Mouse (Mus musculus) layer of hippocampus, adult 8-10 months (tissue): ENCODE measurements around the gene Nek8. TPM values are rescaled to one million over a fixed set of nuclear protein-coding genes. Genes with fewer than 3 reads are reported as not detected.
A peak's percentile ranks its signal among the peaks of the same experiment; 100 is the strongest.

Source experiments
- DNase-seq, 2 experiments: peaks; one replicate each; pipeline ENCODE4 v3.0.0; 2022; ENCODE audit warnings: low spot score in 2 of 2
- total RNA-seq, 4 experiments: library from RNA; stranded (reverse); gene quantifications; 2 replicates each; pipeline ENCODE4 v1.2.4; 2022

Nek8 gene
- total RNA-seq, 4 experiments from 2014 or later, result 3.0 to 3.5 (median 3.3) TPM

DNA sequence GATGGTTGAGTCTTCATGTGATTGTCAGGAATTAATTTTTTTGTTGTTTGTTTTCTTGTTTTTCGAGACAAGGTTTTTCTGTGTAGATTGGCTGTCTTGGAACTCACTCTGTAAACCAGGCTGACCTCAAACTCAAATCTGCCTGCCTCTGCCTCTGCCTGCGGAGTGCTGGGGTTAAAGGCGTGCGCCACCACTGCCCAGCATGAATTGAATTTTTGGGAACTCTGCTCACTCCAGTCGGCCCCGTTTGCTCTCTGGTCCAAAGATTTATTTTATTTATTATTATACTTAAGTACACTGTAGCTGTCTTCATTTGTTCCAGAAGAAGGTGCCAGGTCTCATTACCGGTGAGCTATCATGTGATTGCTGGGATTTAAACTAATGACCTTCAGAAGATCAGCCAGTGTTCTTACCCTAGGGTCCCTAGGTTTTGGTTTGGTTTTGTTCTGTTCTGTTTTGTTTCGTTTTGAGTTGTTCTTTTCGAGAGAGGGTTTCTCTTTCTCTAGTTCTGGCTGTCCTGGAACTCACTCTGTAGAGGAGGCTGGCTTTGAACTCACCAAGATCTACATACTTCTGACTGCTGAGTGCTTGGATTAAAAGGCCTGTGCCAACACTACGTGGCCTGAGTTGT lies 7.5 kb upstream of the Nek8 start:
- no peak for DNase-seq

- DNase-seq, result peak; percentile 87 to 90
Measured at GRCm38 (mm10) chr11:78182961-78183844, 6.7 kb upstream of the Nek8 start, which contains the start of gene Rpl23a. Gene Rpl23a (minus strand): TSS chr11:78183584.

GRCm38 (mm10) chr11:78182450-78182849 lies 6.0 kb upstream of the Nek8 start:
- no peak for DNase-seq

- DNase-seq, result no peak
Measured at GRCm38 (mm10) chr11:78181830-78182357, 5.4 kb upstream of the Nek8 start.

- DNase-seq, result no peak
Measured at GRCm38 (mm10) chr11:78180081-78180761, 3.7 kb upstream of the Nek8 start.

DNA sequence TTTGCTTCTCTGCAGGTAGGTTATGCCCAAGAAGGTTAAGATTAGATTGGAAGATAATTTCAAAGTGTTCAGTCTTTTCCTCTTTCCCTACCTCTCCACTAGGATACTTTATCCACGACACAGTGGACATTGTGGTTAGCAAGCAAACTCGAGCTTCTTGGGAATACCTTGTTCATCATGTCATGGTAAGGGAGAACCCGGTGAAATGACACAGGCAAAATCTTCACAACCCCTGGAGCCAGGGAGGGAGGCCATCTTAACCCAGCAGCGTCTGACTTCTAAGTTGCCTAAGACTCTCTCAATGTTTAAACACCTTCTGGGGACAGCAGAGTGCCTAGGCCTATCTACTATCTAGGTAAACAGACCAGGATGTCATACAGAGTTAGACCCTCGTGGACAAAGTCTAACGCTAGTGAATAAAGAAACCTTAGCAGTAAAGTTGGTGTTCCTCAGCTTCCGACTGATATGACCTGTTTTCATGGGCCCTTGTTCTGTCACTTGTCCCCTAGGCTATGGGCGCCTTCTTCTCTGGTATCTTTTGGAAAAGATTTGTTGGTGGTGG lies 3.0 kb upstream of the Nek8 start:
- DNase-seq, result no peak

DNA sequence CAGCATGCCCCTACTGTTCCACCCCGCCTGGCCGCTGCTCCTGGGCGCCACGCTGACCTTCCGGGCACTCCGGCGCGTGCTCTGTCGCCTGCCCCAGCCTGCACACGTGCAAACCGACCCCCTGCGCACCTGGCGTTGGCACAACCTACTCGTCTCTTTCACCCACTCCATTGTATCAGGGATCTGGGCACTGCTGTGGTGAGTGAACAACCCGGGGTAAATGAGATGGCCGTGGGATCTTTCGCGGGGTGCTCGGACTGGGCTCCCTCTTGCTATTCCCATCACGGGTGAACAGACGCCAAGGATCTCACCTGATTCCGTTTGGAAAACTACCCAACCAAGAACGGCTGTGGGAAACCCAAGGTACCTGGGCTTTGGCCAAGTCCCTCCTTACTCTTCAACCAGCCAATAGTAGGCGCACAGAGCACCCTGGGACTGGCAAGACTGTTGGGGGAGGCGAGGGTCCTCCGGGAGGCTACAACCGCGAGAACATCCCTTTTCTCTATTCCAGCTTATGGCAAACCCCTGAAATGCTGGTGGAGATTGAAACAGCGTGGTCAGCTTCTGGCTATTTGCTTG lies 2.5 kb upstream of the Nek8 start:
- peak in 1 of 2 experiments; percentile 53 for DNase-seq

DNA sequence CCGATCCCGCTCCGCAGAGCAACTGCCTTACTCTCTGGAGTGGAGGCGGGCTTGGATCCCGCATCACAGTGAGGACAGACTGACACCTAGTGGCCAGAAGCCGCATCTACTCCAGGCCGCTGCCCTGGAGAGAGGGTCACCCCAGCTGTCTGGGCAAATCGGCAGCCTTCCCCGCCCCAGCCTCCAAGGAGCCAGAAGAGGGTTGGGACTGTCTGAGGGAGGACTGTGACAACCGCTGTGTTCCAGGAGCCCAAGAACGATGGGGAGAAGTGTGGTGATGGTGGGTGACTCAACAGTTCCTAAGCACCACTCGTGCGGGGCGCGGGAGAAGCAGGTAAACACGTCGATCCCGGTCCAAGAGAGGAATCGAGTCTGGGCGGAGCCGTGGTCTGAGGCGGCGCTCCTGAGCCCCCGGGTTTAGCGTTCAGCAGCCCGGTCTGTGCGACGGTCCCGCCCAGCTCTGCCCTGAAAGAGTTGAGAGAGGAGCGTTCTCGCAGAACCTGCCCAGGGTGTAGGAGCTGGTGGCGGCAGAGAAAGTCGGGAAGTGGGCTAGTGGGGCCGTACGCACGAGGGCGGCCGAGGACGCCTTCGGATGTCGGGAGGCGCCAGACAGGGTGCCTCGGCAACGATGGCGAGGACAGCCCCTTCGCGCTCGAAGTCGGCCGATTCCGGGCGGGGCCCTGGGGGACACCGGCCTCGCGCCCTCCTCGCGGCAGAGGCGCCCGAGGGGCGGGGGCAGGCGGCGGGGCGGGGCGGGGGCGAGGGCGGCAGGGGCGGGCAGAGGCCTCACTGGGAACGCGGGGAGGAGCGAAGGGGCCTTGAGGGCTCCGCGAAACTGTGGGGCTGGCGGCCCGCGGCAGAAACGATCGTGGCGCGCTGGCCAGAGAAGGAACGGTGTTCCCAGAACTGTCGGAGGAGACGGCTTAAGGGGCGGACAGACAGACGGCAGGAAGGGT lies 1.7 kb upstream of the Nek8 start:
- DNase-seq, result peak; percentile 91 to 94

- no peak for DNase-seq
Measured at GRCm38 (mm10) chr11:78177437-78177836, 962 bp upstream of the Nek8 start.

DNA sequence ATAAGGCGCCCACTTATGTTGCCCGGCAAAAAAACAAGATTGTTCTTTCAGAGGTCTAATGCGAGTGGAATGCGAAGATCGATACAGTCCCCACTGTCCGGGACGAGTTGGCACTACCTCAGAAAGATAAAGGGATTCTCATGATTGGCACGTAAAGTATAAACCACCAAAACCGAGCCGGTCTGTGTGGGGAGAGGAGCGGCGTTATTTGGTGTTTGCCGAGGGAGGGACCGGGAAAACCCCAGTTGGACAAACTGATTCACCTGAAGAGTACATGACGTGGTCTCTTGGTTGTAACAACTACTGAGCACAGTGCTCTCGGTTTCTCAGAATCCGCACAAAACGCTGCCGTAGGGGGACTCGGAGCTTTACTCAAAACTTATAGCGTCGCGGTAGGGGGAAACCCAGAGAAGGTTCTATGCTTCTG lies 443 bp upstream of the Nek8 start:
- no peak for DNase-seq

GRCm38 (mm10) chr11:78175771-78176401 lies 589 bp downstream of the Nek8 start:
- no peak for DNase-seq

DNA sequence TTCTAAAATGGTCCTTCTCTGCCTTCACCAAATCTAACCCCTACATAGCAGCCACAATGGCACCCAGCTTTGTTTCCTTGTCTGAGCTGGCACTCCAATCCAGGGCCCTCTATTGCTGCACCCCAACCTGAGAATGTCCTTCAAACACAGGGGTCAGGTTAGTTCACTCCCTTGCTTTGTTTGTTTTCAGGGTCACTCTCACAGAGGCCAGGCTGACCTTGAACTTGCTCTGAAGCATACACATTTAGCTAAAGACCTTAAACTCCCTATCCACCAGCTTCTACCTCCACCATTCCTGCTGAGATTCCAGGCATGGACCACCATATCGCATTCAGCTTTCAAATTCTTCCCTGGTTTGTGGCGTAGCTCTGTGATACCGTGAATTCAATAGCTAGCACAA lies 2.0 kb downstream of the Nek8 start:
- no peak for DNase-seq

- no peak for DNase-seq
Measured at GRCm38 (mm10) chr11:78172748-78173383, 3.6 kb downstream of the Nek8 start.

DNA sequence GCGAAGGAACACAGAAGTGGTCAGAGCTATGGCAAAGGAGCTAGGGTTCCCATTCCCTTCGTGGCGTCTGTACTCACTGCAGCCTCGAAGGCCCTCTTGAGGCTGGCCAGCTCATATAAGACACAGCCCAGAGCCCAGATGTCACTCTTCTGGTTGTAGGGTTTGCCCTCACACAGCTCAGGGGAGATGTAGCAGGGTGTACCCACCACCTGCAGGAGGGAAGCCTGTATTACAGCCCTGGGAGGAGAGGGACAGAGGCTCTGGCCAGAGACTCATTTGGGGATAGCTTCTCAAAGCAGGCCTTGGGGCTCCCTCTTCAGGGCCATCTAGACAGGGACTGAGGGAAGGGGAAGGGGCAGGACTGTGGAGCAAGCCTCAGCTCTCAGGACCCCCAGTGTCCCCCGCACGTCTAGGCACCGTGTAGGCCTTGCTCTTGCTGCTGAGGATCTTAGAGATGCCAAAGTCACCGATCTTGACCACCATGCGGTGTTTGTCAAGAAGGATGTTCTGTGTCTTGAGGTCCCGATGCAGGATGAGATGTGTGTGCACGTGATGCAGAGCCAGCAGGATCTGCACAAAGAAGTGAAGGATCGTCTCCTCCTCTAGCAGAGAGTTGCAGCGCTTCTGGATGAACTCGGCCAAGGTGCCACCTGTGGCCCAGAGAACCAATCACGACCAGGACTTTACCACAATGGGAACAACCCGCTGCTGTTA lies 4.3 kb downstream of the Nek8 start:
- no peak for DNase-seq

DNA sequence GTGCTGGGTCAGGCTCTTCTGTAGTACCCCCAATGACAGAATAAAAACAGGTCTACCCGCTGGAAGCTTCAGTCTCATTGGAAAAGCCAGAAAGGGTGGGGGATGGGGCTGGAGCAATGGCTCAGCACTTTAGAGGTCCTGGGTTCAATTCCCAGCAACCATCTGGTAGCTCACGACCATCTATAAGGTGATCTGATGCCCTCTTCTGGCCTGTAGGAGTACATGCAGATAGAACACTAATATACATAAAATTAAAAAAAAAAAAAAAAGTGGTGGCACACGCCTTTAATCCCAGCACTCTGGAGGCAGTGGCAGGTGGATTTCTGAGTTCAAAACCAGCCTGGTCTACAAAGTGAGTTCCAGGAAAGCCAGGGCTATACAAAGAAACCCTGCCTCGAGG lies 5.1 kb downstream of the Nek8 start:
- DNase-seq, result no peak

DNA sequence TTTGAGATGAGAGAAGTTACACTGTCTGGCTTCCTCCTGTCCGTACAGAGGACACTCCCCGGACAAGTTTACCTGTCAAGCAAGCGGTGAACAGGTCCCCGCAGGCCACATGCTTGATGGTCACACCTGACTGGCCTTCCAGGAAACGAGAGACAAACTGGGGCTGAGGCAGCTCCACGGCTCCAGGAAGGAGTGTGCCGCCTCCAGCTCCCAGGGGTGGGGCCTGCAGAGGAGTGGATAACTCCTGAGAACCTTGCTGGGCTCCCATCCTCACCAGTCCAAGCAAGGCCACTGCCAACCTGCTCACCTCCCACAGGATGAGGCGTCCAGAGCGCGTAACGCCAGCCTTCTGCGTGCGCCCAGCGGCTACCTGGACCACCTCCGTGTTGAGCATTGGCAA lies 6.2 kb downstream of the Nek8 start:
- no peak for DNase-seq

DNA sequence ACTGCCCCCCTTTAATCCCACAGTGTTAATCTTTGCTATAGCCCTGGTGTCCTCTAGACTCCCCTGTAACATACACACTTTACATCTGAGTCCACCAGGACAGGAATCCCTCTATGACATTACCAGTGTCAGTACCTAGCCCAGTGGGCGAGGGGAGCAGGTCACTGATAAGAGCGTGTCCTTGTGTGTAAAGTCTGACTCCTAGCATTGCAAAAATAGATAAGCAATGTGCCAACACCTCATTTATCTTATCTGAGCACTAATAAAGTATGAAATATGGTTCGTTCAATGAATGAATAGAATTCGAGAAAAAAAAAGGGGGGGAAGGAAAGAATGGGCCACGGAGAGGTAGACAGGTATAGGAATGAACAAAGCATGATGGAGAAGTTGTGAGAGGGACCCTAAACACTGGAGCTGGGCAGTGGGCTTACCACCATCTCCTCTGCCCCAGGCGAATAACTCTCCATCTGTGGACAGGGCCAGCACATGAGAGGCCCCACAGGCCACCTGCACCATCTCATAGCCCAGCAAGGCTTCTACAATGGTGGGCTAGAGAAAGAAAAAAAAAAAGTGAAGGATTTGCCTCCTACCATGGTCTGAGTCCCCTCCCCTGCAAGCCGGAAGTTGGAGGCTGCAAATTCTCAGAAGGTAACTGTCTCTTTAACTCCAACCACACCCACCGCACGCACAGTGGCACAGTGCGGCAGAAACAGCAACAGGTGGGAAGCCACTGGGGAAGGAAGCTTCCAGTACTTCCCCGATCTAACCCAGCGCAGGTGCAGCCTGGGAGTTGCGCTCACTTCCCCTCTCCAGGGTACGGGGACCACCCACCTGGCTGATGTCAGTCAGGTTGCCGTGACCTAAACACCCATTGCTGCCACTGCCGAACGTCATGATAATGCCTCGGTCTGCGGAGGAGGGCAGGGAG lies 7.7 kb downstream of the Nek8 start:
- DNase-seq, result no peak
